Mouse (Mus musculus): Measurements from ENCODE around the gene Gm45021. TPM values are rescaled to one million over a fixed set of nuclear protein-coding genes. Genes with fewer than 3 reads are reported as not detected.

Gm45021 gene
- polyA plus RNA-seq, 1 experiment from 2014 or later, result not detected

- Histone ChIP-seq H3K4me1 (peaks cover 9% of the 10 kb centered on the region), H3K36me3 (replicated peaks) (no peaks in the 10 kb centered on the region), H3K27ac (replicated peaks) (no peak overlapping the region), H3K9me3 (no peaks in the 10 kb centered on the region), H3K27me3 (replicated peaks; ENCODE audit: low read depth, poor library complexity, severe bottlenecking) (no peaks in the 10 kb centered on the region), H3K4me3 (no peak overlapping the region)
- DNase-seq (ENCODE audit: low spot score), result no peak
- 46% methylated on average over 5 of the region's 5 CpGs for WGBS
Measured at GRCm38 (mm10) chr6:48579215-48579648, 10.2 kb upstream of the Gm45021 start.

DNA sequence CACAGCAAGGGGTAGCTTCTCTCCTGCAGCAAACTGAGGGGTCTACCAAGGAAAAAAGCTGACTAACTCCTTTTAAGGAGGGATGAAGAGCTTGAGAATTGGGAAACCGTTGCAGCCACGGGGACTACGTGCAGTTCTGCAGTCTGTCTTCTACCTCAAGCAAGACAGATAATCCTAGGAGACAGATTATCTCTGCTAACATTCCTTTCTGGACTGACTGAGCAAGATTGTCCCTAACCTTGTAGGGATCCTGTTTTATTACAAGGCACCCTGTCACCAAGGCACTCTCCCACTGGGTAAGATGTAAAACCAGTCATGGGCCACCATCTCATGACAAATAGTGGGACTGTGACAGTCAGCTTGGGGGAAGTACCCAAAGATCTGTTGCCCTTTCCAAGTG lies 8.2 kb upstream of the Gm45021 start:
- Histone ChIP-seq H3K36me3 (replicated peaks) (no peaks in the 10 kb centered on the region), H3K27ac (replicated peaks) (no peak overlapping the region), H3K27me3 (replicated peaks; ENCODE audit: low read depth, poor library complexity, severe bottlenecking) (no peaks in the 10 kb centered on the region), H3K4me1 (peaks cover 8% of the 10 kb centered on the region), H3K9me3 (no peaks in the 10 kb centered on the region), H3K4me3 (no peak overlapping the region)
- DNase-seq (ENCODE audit: low spot score), result no peak
- 39% methylated on average over 3 of the region's 3 CpGs for WGBS

- Histone ChIP-seq H3K4me1 (peaks cover 8% of the 10 kb centered on the region), H3K4me3 (no peak overlapping the region), H3K36me3 (replicated peaks) (no peaks in the 10 kb centered on the region), H3K27ac (replicated peaks) (peak overlapping the region; percentile 51; the same call in 1 of the 2 replicates), H3K27me3 (replicated peaks; ENCODE audit: low read depth, poor library complexity, severe bottlenecking) (no peaks in the 10 kb centered on the region), H3K9me3 (no peaks in the 10 kb centered on the region)
- DNase-seq (ENCODE audit: low spot score), result peak; percentile 20
- 76% methylated on average over 3 of the region's 3 CpGs for WGBS
Measured at GRCm38 (mm10) chr6:48582037-48582436, 7.4 kb upstream of the Gm45021 start.

DNA sequence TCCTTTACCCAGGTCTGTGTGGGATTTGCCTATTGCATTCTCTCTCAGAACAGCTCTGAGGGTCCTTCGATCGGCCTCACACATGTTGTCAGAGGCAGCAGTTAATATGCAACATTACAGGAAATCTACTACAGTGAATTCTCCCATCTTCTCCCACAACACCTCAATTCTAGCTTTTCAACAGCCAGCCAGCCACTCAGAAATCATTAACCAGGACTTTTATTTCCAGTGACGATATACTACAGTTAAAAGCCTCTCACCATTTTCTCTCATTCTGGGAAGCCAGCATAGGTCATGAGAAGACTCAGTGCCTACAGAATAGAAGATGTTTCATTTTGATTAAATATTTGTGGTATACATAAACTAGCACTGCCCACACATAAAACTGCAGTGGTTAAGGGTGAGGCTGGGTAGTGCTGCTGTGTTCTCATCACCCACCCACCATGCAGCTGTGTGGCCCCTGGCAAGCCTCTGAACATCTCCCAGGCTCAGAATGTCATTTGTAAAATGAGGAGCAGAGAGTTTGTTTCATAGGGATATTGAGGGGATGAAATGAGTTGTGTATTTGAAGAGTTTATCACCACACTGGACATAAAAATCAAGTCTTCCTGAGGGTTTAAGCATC lies 1.9 kb downstream of the Gm45021 start:
- H3K4me1 ChIP-seq, result peaks cover 30% of the 10 kb centered on the region
- no peaks in the 10 kb centered on the region for H3K27me3 ChIP-seq (replicated peaks; ENCODE audit: low read depth, poor library complexity, severe bottlenecking)
- H3K9me3 ChIP-seq, result peaks cover 10% of the 10 kb centered on the region
- H3K36me3 ChIP-seq (replicated peaks), result peaks cover 16% of the 10 kb centered on the region
- WGBS, result 92% methylated on average over 3 of the region's 3 CpGs
- H3K4me3 ChIP-seq, result no peak overlapping the region
- no peak overlapping the region for H3K27ac ChIP-seq (replicated peaks)
- no peak for DNase-seq (ENCODE audit: low spot score)

DNA sequence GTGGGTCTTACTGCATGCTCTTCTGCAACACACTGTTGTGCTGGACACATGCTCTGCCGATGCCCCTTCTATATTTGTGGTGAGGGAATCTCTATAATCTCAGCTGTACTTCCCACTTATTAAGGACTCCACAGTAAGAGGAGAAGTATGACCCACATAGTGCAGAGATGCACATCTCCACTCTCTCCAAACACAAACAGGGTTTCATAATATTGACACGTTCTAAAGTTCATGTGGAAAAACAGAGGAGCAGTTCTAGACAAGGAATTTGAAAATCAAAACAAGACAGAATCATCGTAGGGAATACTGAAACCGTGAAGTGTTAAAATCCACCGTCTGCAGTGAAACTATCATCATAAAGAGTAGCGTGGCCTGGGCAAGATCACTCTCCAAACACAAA lies 2.5 kb downstream of the Gm45021 start:
- 91% methylated on average over 6 of the region's 6 CpGs for WGBS

GRCm38 (mm10) chr6:48593158-48594042 lies 4.0 kb downstream of the Gm45021 start, which contains the start of the genes Repin1 and Gm44965:
Repin1 (plus strand) TSS chr6:48593883.
Gm44965 (plus strand) TSS chr6:48593941.
- no peaks in the 10 kb centered on the region for H3K27me3 ChIP-seq (replicated peaks; ENCODE audit: low read depth, poor library complexity, severe bottlenecking)
- H3K4me3 ChIP-seq, result peak within 1 kb of the TSS; percentile 90
- peak within 1 kb of the TSS; percentile 95 for H3K27ac ChIP-seq (replicated peaks)
- peaks cover 30% of the 10 kb centered on the region for H3K4me1 ChIP-seq
- peaks cover 30% of the 10 kb centered on the region for H3K9me3 ChIP-seq
- peaks cover 37% of the 10 kb centered on the region for H3K36me3 ChIP-seq (replicated peaks)
- peak; percentile 95 for DNase-seq (ENCODE audit: low spot score)
- whole genome bisulfite sequencing, result 6% methylated on average over 45 of the region's 45 CpGs

More for the DNA sequence above, 2.5 kb downstream of the Gm45021 start:
- Histone ChIP-seq H3K27me3 (replicated peaks; ENCODE audit: low read depth, poor library complexity, severe bottlenecking) (no peaks in the 10 kb centered on the region), H3K27ac (replicated peaks) (no peak overlapping the region), H3K9me3 (peaks cover 16% of the 10 kb centered on the region), H3K36me3 (replicated peaks) (peaks cover 21% of the 10 kb centered on the region), H3K4me3 (no peak overlapping the region), H3K4me1 (peaks cover 30% of the 10 kb centered on the region)
- DNase-seq (ENCODE audit: low spot score), result no peak

DNA sequence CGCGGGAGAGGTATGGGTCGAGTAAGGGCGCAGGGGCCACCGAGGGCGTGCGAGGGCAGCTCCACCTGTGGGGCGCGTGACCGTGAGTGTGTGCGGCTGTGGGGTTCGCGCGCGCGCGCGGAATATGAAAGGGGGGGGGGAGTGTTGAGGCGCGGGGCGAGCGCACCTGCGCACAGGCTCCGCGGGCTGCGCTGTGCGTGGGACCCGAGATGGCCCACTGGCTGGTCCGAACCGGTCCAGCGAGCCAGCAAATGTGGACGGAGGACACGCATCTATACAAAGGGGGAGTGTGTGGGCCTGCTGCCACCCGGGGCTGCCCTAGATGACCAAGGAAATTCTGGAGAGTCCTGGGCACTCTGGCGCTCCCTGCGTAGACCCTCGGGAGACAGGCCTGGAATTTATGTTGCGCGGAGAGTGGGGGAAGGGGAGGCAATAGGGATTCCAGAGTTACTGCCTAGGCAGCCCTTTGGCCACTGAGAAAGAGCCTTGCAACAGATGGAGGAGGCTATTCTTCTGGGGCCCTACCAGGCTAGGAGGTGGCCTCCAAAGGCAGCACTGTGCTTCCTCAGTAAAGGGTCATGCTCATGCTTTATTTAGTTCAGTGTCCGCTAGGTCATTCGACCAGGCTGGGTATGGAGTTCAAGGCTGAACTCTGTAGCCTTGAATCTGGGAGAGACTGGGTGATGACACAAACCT lies 4.8 kb downstream of the Gm45021 start:
- Histone ChIP-seq H3K27me3 (replicated peaks; ENCODE audit: low read depth, poor library complexity, severe bottlenecking) (no peaks in the 10 kb centered on the region), H3K36me3 (replicated peaks) (peaks cover 45% of the 10 kb centered on the region), H3K4me3 (peak overlapping the region; percentile 90), H3K27ac (replicated peaks) (peak overlapping the region; percentile 95), H3K4me1 (peaks cover 26% of the 10 kb centered on the region), H3K9me3 (peaks cover 34% of the 10 kb centered on the region)
- DNase-seq (ENCODE audit: low spot score), result peak; percentile 73
- 1% methylated on average over 41 of the region's 41 CpGs for WGBS

DNA sequence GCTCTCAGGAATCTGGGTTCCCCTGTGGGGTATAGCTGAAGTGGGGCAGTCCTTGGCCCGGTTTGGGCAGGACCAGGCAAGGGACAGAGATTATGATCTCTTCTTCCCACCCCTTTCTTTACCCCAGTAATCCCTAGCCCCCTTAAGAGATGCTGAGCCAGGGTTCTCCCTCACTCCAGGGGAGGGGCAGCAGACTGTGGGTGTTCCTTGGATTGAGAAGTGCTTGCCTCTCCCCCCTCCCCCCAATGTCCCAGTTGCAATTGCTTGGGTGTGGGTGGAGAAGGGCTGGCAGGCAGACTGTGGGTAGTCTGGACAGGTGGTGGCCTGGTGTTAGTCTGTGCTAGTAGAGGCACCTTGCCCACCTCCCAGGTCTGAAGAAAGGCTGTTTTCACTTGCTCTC lies 5.9 kb downstream of the Gm45021 start:
- peaks cover 21% of the 10 kb centered on the region for H3K4me1 ChIP-seq
- peak overlapping the region; percentile 90 for H3K4me3 ChIP-seq
- peak overlapping the region; percentile 95; the same call in 1 of the 2 replicates for H3K27ac ChIP-seq (replicated peaks)
- no peak for DNase-seq (ENCODE audit: low spot score)
- peaks cover 55% of the 10 kb centered on the region for H3K36me3 ChIP-seq (replicated peaks)
- WGBS, result 64% methylated on average over 1 of the region's 1 CpGs
- peaks cover 34% of the 10 kb centered on the region for H3K9me3 ChIP-seq
- no peaks in the 10 kb centered on the region for H3K27me3 ChIP-seq (replicated peaks; ENCODE audit: low read depth, poor library complexity, severe bottlenecking)

DNA sequence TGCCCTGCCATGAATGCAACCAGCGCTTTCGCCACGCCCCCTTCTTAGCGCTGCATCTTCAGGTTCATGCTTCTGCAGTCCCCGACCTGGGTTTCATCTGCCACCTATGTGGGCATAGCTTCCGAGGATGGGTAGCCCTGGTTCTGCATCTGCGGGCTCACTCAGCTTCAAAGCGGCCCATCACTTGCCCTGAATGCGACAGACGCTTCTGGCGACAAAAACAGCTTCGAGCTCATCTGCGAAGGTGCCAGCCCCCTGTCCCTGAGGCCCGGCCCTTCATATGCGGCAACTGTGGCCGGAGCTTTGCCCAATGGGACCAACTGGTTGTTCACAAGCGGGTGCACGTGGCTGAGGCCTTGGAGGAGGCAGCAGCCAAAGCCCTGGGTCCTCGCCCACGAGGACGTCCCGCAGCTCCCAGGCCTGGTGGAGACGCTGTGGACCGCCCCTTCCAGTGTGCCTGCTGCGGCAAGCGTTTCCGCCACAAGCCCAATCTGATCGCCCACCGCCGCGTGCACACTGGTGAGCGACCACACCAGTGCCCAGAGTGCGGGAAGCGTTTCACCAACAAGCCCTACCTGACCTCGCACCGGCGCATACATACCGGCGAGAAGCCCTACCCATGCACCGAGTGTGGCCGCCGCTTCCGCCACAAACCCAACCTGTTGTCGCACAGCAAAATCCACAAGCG lies 7.3 kb downstream of the Gm45021 start:
- Histone ChIP-seq H3K36me3 (replicated peaks) (peaks cover 62% of the 10 kb centered on the region), H3K4me1 (peaks cover 30% of the 10 kb centered on the region), H3K27ac (replicated peaks) (no peak overlapping the region), H3K27me3 (replicated peaks; ENCODE audit: low read depth, poor library complexity, severe bottlenecking) (no peaks in the 10 kb centered on the region), H3K4me3 (0 out of 2 replicates have a peak overlapping the region, but pooled peaks have one; percentile 9), H3K9me3 (peaks cover 34% of the 10 kb centered on the region)
- DNase-seq (ENCODE audit: low spot score), result no peak
- WGBS, result 94% methylated on average over 45 of the region's 45 CpGs

DNA sequence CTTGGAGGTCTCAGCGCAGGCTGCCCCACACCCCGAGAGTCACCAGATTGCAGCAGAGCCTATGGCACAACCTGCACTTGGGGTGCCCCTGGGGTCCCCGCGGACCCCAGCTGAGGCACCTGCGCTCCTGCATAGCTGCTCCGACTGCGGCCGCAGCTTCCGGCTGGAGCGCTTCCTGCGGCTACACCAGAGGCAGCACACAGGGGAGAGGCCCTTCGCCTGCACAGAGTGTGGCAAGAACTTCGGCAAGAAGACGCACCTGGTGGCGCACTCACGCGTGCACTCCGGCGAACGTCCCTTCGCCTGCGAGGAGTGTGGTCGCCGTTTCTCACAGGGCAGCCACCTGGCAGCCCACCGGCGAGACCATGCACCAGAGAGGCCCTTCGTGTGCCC lies 7.8 kb downstream of the Gm45021 start:
- Histone ChIP-seq H3K36me3 (replicated peaks) (peaks cover 62% of the 10 kb centered on the region), H3K4me1 (peaks cover 33% of the 10 kb centered on the region), H3K4me3 (0 out of 2 replicates have a peak overlapping the region, but pooled peaks have one; percentile 9), H3K27ac (replicated peaks) (no peak overlapping the region), H3K27me3 (replicated peaks; ENCODE audit: low read depth, poor library complexity, severe bottlenecking) (no peaks in the 10 kb centered on the region), H3K9me3 (peaks cover 34% of the 10 kb centered on the region)
- no peak for DNase-seq (ENCODE audit: low spot score)
- WGBS, result 97% methylated on average over 27 of the region's 27 CpGs

GRCm38 (mm10) chr6:48600594-48600993 lies 11.2 kb downstream of the Gm45021 start:
- peaks cover 60% of the 10 kb centered on the region for H3K36me3 ChIP-seq (replicated peaks)
- 81% methylated on average over 1 of the region's 1 CpGs for WGBS

More at GRCm38 (mm10) chr6:48600594-48600993, 11.2 kb downstream of the Gm45021 start:
- peaks cover 31% of the 10 kb centered on the region for H3K9me3 ChIP-seq
- H3K4me3 ChIP-seq, result no peak overlapping the region
- no peak for DNase-seq (ENCODE audit: low spot score)
- no peaks in the 10 kb centered on the region for H3K27me3 ChIP-seq (replicated peaks; ENCODE audit: low read depth, poor library complexity, severe bottlenecking)
- no peak overlapping the region for H3K27ac ChIP-seq (replicated peaks)
- peaks cover 20% of the 10 kb centered on the region for H3K4me1 ChIP-seq

All from embryonic facial prominence, embryonic 10.5 days (tissue).